Mouse (Mus musculus) MEL (cell line): ENCODE results near the gene Hoxd8. TPM values are rescaled to one million over a fixed set of nuclear protein-coding genes. Genes with fewer than 3 reads are reported as not detected.
A peak's percentile ranks its signal among the peaks of the same experiment; 100 is the strongest.

ENCODE experiments used
- DNase-seq: peaks from one replicate; pipeline ENCODE4 v3.0.0; 2011; ENCODE audit warnings: low read depth, low spot score
- H3K27ac ChIP-seq: 2 replicates; pipeline ENCODE4 v1.5.1; 2012; ENCODE audit warnings: low read depth, mild to moderate bottlenecking, control low read depth, low read length, moderate library complexity; ENCODE audit not compliant: control insufficient read depth
- H3K27me3 ChIP-seq, 2 experiments: fragments of 150-350 bp in 1 of 2; sonication (generic) in 1 of 2; 2 replicates each; pipeline ENCODE4 v1.6.1; 2012; ENCODE audit warnings: low read length in 2 of 2, mild to moderate bottlenecking in 2 of 2, improper control_type of control experiment in 1 of 2, moderate library complexity in 1 of 2; ENCODE audit not compliant: insufficient read depth in 2 of 2, control insufficient read depth in 1 of 2
- H3K36me3 ChIP-seq, 2 experiments: 2 replicates each; pipeline ENCODE4 v1.6.1; 2012 to 2014; ENCODE audit warnings: low read length in 2 of 2, improper control_type of control experiment in 1 of 2, inconsistent platforms in 1 of 2, mild to moderate bottlenecking in 1 of 2; ENCODE audit not compliant: insufficient read depth in 2 of 2, control insufficient read depth in 1 of 2
- H3K4me1 ChIP-seq, 2 experiments: fragments of 150-350 bp in 1 of 2; sonication (generic) in 1 of 2; 2 replicates each; pipeline ENCODE4 v1.6.1; 2012; ENCODE audit warnings: low read length in 2 of 2, improper control_type of control experiment in 1 of 2, mild to moderate bottlenecking in 1 of 2; ENCODE audit not compliant: insufficient read depth in 2 of 2, control insufficient read depth in 1 of 2
- H3K4me3 ChIP-seq, 2 experiments: fragments of 150-350 bp in 1 of 2; sonication (generic) in 1 of 2; 2 replicates each; pipeline ENCODE4 v1.5.1; 2012; ENCODE audit warnings: low read depth in 2 of 2, low read length in 2 of 2, mild to moderate bottlenecking in 2 of 2, moderate library complexity in 2 of 2, control low read depth in 1 of 2, improper control_type of control experiment in 1 of 2; ENCODE audit not compliant: control insufficient read depth in 1 of 2, insufficient read depth in 1 of 2
- H3K79me2 ChIP-seq: 2 replicates; pipeline ENCODE4 v1.6.1; 2012; ENCODE audit warnings: mild to moderate bottlenecking, low read length, moderate library complexity; ENCODE audit not compliant: control insufficient read depth, poor library complexity, insufficient read depth
- H3K9ac ChIP-seq: 2 replicates; pipeline ENCODE4 v1.6.1; 2012; ENCODE audit warnings: low read depth, mild to moderate bottlenecking, control low read depth, low read length, moderate library complexity; ENCODE audit not compliant: control insufficient read depth, poor library complexity, severe bottlenecking
- H3K9me3 ChIP-seq: fragments of 150-350 bp; sonication (generic); replicated peaks from 2 replicates; pipeline ENCODE4 v1.6.1; 2012; ENCODE audit warnings: mild to moderate bottlenecking, low read length, improper control_type of control experiment, moderate library complexity; ENCODE audit not compliant: insufficient read depth
- CHD1 ChIP-seq: IDR thresholded peaks from 2 replicates; pipeline ENCODE4 v1.6.1; 2012; ENCODE audit warnings: low read depth, mild to moderate bottlenecking, inconsistent platforms, low read length, improper control_type of control experiment
- E2F4 ChIP-seq: IDR thresholded peaks from 2 replicates; pipeline ENCODE4 v1.6.1; 2011; ENCODE audit warnings: low read depth, low read length, improper control_type of control experiment, borderline replicate concordance
- ELF1 ChIP-seq: IDR thresholded peaks from 2 replicates; pipeline ENCODE4 v1.6.1; 2014; ENCODE audit warnings: low read depth, mild to moderate bottlenecking, inconsistent platforms, low read length, improper control_type of control experiment, moderate library complexity
- EP300 ChIP-seq, 2 experiments: IDR thresholded peaks; 2 replicates each; pipeline ENCODE4 v1.6.1; 2011; ENCODE audit warnings: improper control_type of control experiment in 2 of 2, low read length in 2 of 2, low read depth in 1 of 2, mild to moderate bottlenecking in 1 of 2
- GABPA ChIP-seq: IDR thresholded peaks from 2 replicates; pipeline ENCODE4 v1.6.1; 2012; ENCODE audit warnings: low read depth, mild to moderate bottlenecking, inconsistent platforms, low read length, improper control_type of control experiment, moderate library complexity
- GATA1 ChIP-seq: IDR thresholded peaks from 2 replicates; pipeline ENCODE4 v1.6.1; 2011; ENCODE audit warnings: low read depth, low read length, improper control_type of control experiment
- KAT2A ChIP-seq: conservative IDR thresholded peaks from 2 replicates; pipeline ENCODE4 v1.6.1; 2012; ENCODE audit warnings: low read depth, low read length, improper control_type of control experiment, inconsistent platforms
- MAFK ChIP-seq: IDR thresholded peaks from 2 replicates; pipeline ENCODE4 v1.6.1; 2011; ENCODE audit warnings: low read depth, mild to moderate bottlenecking, low read length, improper control_type of control experiment, borderline replicate concordance
- MAX ChIP-seq: IDR thresholded peaks from 2 replicates; pipeline ENCODE4 v1.6.1; 2011; ENCODE audit warnings: low read length, improper control_type of control experiment
- MXI1 ChIP-seq: IDR thresholded peaks from 2 replicates; pipeline ENCODE4 v1.6.1; 2011; ENCODE audit warnings: mild to moderate bottlenecking, low read depth, low read length, improper control_type of control experiment
- POLR2A ChIP-seq, 2 experiments: IDR thresholded peaks; 2 replicates each; pipeline ENCODE4 v1.6.1; 2011 to 2012; ENCODE audit warnings: low read length in 2 of 2, mild to moderate bottlenecking in 2 of 2, control low read depth in 1 of 2, improper control_type of control experiment in 1 of 2, low read depth in 1 of 2, moderate library complexity in 1 of 2; ENCODE audit not compliant: control insufficient read depth in 1 of 2, insufficient read depth in 1 of 2, poor library complexity in 1 of 2
- POLR2AphosphoS2 ChIP-seq: IDR thresholded peaks from 2 replicates; pipeline ENCODE4 v1.6.1; 2011; ENCODE audit warnings: low read length, improper control_type of control experiment
- TBP ChIP-seq: IDR thresholded peaks from 2 replicates; pipeline ENCODE4 v1.8.0; 2011; ENCODE audit warnings: low read depth, low read length, improper control_type of control experiment
- USF2 ChIP-seq, 2 experiments: IDR thresholded peaks; 2 replicates each; pipeline ENCODE4 v1.6.1; 2011 to 2012; ENCODE audit warnings: improper control_type of control experiment in 2 of 2, low read length in 2 of 2, borderline replicate concordance in 1 of 2, inconsistent platforms in 1 of 2, low read depth in 1 of 2, mild to moderate bottlenecking in 1 of 2; ENCODE audit not compliant: insufficient read depth in 1 of 2
- ZKSCAN1 ChIP-seq: IDR thresholded peaks from 2 replicates; pipeline ENCODE4 v1.6.1; 2012; ENCODE audit warnings: low read depth, mild to moderate bottlenecking, inconsistent platforms, low read length, improper control_type of control experiment, moderate library complexity
- polyA plus RNA-seq, 2 experiments: library from polyadenylated mRNA; stranded (reverse) in 1 of 2; unstranded in 1 of 2; fragments of >175 nt in 1 of 2; fragments of >200 nt in 1 of 2; gene quantifications; 2 replicates each; pipeline versions ENCODE4 v1.2.1 to v1.2.4; 2012; ENCODE audit warnings: low replicate concordance in 2 of 2, low read depth in 1 of 2; ENCODE audit not compliant: insufficient read length in 2 of 2, insufficient read depth in 1 of 2, missing spikeins in 1 of 2
- total RNA-seq: library from RNA; depleted of rRNA; stranded (reverse); fragments of 300-350 nt; gene quantifications from 2 replicates; pipeline ENCODE4 v1.2.3, GENCODE M21; 2012

Gene Hoxd8
- total and polyA plus RNA-seq, 3 experiments: 4.7 to 7.4 TPM; not detected in 1

GRCm38 (mm10) chr2:74704999-74705466 lies 618 bp downstream of the Hoxd8 start:
- Histone ChIP-seq H3K4me1 (no peaks in the 10 kb centered on the region; a peak in 2 of 4 replicates), H3K9ac (peak overlapping the region; percentile 84), H3K4me3 (peak overlapping the region; percentile 52 to 58; a peak in 3 of 4 replicates), H3K79me2 (peaks cover 6% of the 10 kb centered on the region; the same call in 1 of the 2 replicates), H3K27me3 (no peaks in the 10 kb centered on the region), H3K36me3 (peaks cover 0 to 2% of the 10 kb centered on the region in 2 experiments; a peak in 1 of 4 replicates), H3K27ac (peak overlapping the region; percentile 48), H3K9me3 (no peaks in the 10 kb centered on the region)
- no peak for DNase-seq
- TF ChIP-seq E2F4: no peak
- peak in 1 of 2 experiments; percentile 52; a peak in 1 of 4 replicates for TF ChIP-seq POLR2A (IDR thresholded peaks at IDR 0.05; ENCODE audit: control insufficient read depth in 1 of 2, insufficient read depth in 1 of 2, low read depth in 1 of 2, low read length in 2 of 2, poor library complexity in 1 of 2)
- no peak for TF ChIP-seq ELF1
- TF ChIP-seq GATA1: no peak
- TF ChIP-seq MAX: no peak
- TF ChIP-seq POLR2AphosphoS2: no peak
- TF ChIP-seq USF2 (IDR thresholded peaks at IDR 0.05; ENCODE audit: borderline replicate concordance in 1 of 2, insufficient read depth in 1 of 2, low read depth in 1 of 2, low read length in 2 of 2): no peak
- TF ChIP-seq KAT2A: no peak
- no peak for TF ChIP-seq MAFK

GRCm38 (mm10) chr2:74705467-74706089 lies 1.2 kb downstream of the Hoxd8 start:
- peaks cover 0 to 2% of the 10 kb centered on the region in 2 experiments; a peak in 1 of 4 replicates for H3K36me3 ChIP-seq
- H3K4me3 ChIP-seq: peak overlapping the region; percentile 53 to 66
- peak; percentile 62 for DNase-seq

GRCm38 (mm10) chr2:74706393-74706960 lies 2.1 kb downstream of the Hoxd8 start:
- peaks cover 0 to 1% of the 10 kb centered on the region in 2 experiments; a peak in 1 of 4 replicates for H3K27me3 ChIP-seq
- H3K9ac ChIP-seq: peak overlapping the region; percentile 84; the same call in 1 of the 2 replicates

More at GRCm38 (mm10) chr2:74705467-74706089, 1.2 kb downstream of the Hoxd8 start:
- Histone ChIP-seq H3K9me3 (no peaks in the 10 kb centered on the region), H3K27me3 (no peaks in the 10 kb centered on the region), H3K4me1 (no peaks in the 10 kb centered on the region; a peak in 2 of 4 replicates), H3K27ac (no peak overlapping the region), H3K79me2 (peaks cover 6% of the 10 kb centered on the region; the same call in 1 of the 2 replicates), H3K9ac (peak overlapping the region; percentile 84)
- TF ChIP-seq TBP (no peak), MXI1 (peak; percentile 43; the same call in 1 of the 2 replicates)

More at GRCm38 (mm10) chr2:74706393-74706960, 2.1 kb downstream of the Hoxd8 start:
- no peak for TF ChIP-seq ZKSCAN1
- TF ChIP-seq EP300 (IDR thresholded peaks at IDR 0.05; ENCODE audit: low read depth in 1 of 2, low read length in 2 of 2): no peak
- TF ChIP-seq CHD1: no peak
- TF ChIP-seq TBP: no peak
- no peak for TF ChIP-seq GABPA
- no peaks in the 10 kb centered on the region for H3K9me3 ChIP-seq
- no peak overlapping the region for H3K27ac ChIP-seq
- H3K36me3 ChIP-seq: peaks cover 0 to 2% of the 10 kb centered on the region in 2 experiments; a peak in 1 of 4 replicates
- H3K4me3 ChIP-seq: peak overlapping the region in 1 of 2 experiments; percentile 66; a peak in 3 of 4 replicates
- peaks cover 6% of the 10 kb centered on the region; the same call in 1 of the 2 replicates for H3K79me2 ChIP-seq
- DNase-seq: no peak
- no peaks in the 10 kb centered on the region; a peak in 2 of 4 replicates for H3K4me1 ChIP-seq
